Mouse (Mus musculus) megakaryocyte progenitor cell, adult 5-6 weeks (primary cell): ENCODE data around the gene Ifrd1. TPM values are rescaled to one million over a fixed set of nuclear protein-coding genes. Genes with fewer than 3 reads are reported as not detected.

Experiments used
- ATAC-seq: replicated peaks from 2 replicates; pipeline ENCODE4 v1.8.0; 2016; ENCODE audit warnings: mild to moderate bottlenecking, moderate TSS enrichment, inconsistent platforms; ENCODE audit not compliant: poor library complexity
- total RNA-seq, 2 experiments: library from RNA; stranded (forward) in 1 of 2; stranded (reverse) in 1 of 2; fragments of 157-497, 149-512 nt in 1 of 2; fragments of 200-1000 nt in 1 of 2; gene quantifications; 2 replicates each; pipeline versions ENCODE4 v1.2.3 to v1.2.4; 2015 to 2017

The Ifrd1 gene
- total RNA-seq, 2 experiments from 2014 or later = 111 to 145 TPM

DNA sequence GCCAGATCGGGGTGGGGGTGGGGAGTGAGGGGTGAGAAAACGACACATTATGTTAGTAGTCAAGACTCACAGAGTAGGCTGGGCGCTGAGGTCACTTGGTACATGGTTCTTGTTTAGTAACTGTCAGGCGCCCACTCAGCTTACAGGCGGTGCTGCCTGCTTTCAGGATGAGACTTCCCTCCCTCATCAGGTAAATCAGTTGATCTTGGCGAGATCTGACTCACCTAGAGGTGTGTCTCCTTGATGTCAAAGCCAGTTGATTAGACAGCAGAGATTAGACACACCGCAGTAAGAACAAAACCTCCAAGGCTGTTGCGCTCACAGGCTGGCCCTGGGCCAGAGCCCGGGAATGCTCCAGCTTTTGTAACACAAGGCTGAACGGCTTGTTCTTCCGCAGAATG is 4.5 kb downstream of the Ifrd1 start:
- ATAC-seq = no peak

DNA sequence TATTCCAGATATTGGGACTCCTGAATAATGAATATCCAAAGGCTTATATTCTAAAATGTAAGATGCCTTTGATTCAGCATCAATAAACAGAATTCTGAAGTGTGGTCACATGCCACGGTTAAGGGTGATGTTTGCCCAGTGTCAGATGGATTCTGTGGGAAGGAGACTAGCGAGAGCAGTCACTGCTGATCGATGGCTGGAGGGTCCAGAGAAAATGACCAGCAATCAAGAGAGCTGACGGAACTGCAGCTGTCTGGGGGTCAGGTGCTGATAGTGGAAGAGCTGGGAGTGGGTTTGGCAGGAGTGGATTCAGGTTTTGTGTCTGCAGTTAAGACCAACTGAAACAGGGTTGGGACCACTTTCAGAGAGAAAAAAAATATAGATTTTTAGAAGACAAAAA is 5.1 kb downstream of the Ifrd1 start:
- ATAC-seq = no peak

DNA sequence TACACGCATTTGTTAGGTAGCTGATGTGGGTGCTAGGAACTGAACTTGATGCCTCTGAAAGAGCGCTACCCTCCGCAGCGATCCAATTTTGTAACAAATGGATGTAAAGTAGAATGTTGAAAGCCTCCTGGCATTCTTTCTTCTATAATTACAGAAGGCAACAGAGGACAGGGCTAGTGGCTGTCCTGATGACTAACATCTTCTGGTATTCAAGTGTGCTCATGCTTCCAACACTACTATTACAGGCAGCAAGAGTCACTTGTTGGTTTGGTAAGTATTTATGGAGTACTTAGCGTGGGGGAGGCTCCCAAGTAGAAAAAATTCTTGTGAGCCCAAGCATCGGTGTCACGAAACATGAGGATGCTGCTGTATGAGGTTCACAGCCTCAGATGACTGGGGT is 9.1 kb downstream of the Ifrd1 start:
- ATAC-seq = no peak

DNA sequence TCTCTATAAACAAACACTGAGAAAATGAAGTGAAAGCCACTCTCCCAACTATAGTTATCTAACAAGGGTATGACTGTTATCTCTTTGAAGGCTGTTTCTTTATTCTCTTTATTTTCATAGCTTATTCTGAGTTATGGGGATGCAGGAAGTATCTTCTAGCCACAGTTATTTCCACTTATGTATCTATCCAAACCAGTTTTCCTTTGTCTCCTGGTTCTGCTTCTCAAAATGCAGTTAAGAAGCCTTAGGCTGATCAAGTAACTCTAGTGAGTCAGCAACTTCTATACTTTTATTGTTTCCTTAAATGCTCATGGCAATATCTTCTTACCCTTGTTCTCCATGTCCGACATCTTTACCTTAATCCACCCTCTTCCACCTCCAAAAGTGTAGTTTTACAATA is 16.1 kb downstream of the Ifrd1 start:
- no peak for ATAC-seq

DNA sequence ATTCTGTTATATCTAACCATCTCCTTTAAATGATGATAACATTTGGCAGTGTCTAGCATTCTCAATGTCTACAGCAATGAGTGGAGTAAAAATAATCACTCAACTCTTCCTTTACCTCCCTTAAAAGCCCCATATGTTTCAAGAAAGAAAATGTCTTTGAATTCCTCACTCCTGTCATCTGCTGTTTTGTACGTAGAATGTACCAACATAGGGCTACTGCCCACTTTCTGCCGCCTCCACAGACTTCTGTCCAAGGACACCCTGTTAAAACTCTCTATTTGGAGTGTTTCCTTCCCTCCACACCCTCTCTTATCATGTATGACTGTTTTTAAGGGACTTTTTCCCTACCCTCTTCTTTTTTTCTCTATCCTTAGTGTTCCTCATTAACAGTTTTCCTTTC is 16.7 kb downstream of the Ifrd1 start:
- no peak for ATAC-seq

DNA sequence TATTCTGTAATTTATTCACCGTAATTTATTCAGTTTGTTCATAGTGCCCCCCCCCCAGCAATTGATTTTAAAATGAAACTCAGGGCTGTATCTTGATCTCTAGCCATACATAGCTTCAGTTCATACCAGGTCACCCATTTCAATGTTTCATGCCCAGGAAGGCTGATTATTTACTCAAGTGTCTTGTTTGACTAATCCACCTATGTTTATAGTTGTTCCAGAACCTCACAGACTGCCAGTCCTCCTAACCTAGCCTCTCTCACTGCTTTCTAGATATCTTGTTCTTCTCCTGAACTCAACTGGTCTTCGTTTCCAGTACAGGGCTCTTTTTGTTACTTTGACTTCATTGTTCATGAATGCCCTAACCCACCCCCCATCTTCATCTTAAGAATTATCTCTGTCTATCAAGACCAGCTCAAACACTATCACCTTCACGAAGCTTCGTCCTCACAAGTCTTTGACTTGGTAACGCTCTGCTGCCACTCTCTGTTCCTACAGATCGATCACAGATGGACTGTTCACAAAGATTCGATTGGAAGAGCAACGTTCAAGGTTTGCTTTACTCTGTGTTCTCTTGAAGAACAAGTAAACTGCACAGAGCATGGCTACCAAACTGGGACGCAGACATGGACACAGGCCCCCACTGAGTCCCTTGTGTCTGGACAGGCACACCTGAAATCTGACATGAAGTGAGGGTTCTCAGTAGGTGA is 24.0 kb downstream of the Ifrd1 start:
- ATAC-seq = no peak

DNA sequence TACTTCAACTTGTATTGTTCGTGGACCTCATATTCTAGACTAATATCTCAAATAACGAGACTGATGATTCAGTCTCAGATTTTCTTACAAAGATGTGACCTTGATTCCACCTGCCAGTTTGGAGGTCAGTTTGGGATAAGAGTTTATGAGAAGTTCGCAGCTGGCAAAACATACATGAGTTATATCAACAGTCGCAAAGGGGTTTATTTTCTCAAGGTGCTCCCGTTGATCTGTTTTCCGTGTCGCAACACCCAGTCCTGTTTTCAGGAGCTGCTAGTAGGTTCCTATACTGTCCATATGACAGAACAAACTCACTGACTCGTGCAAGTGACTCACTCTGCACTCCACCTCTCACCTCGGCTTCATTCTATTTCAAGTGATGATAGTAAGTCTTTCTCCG is 24.6 kb downstream of the Ifrd1 start:
- no peak for ATAC-seq

DNA sequence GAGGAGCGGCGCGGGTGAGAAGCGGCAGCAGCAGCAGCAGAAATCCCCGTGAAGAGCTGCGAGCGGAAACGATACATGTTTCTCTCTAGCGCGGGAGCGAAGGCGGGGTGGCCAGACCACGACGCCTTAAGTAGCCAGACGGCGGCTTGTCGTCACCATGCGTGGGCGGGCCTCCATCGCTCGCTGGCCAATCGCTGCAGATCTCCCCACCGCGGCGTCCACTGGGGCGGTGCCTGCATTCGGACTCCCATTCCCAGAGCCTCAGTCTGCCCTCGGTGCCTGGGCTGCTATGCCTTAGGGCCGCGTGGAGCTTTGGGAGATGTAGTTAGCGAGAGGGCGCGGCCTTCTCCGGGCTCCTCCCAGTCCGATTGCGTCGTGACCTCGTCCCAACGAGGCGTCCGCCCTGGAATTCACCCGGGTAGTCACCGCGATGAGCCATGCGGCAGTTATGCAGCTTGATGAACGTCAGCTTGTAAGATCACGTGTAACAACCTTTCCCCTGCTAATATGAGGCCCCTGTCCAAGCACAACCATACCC is 25.2 kb downstream of the Ifrd1 start:
- peak; percentile 81 for ATAC-seq

DNA sequence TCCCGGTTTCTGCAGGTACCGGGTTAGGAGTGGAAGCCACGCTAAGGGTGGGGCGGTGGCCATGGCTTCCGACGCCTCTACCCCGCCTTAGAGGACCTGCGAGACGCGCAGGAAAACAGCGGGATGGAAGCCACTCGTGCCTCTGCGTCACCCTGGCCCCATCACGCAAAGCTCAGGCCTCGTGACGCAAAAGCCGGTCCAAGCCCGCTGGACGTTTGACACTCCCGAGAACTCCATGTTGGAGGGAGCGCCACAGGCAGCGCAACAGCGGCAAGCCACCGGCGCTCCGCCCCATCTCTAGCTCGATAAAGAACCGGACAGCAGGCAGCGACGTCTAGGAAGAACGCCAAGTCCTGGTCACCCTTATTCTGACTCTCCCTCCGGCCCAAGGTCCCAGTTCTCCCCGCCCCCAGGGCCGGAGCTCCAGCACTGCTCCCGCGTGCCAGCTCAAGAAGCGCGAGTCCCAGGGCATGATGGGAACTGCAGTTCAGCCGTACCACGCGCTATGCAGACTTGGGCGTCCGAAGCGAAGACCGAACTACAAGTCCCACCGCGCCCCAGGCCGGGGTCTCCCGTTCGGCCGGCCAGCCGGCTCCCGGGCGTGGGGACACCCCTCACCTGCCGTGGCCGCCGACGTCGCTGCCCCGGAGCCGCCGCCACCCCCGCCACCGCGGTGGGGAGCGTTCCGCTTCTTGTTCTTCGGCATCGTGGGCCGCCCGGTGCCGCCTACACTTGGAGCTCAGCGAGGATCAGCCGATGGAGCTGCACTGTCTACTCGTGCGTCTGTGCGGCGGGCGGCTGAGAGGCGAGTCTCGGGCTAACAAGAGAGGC is 25.8 kb downstream of the Ifrd1 start:
- ATAC-seq = peak; percentile 58

DNA sequence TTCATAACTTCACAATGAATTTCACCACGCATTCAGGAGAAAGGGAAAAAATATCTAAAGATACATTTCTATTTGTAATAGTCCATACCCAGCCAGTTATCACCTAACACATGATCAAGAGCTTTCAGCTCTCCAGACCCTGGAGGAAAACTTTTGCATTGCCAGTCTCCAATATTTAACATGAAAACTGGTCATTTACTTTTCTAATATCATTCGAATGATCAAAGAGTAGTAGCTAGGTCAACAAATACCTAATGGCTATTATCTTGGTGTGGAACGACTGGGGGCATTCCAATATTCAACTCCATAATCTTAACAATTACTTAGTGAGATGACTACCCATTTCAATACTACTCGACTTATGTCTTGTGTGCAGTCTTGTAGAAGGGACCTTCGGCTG is 26.7 kb downstream of the Ifrd1 start:
- no peak for ATAC-seq

DNA sequence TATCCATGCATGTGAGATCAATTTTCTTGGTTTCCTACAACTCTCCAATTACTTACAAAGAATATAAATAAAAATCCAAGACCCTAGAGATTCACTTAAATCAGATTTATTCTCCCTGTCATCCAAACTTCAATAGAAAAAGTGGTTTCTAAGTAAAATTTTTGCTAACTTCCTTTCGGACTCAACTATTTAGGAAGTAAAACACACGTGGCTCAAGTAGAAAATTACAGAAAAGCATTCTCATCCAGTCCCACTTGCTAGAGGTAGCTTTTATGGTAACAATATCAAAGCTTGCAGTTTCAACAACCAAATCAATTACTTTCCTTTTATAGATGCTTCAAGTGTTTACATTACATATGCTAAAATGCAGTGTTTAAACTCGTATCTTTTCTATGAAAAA is 27.4 kb downstream of the Ifrd1 start:
- no peak for ATAC-seq

DNA sequence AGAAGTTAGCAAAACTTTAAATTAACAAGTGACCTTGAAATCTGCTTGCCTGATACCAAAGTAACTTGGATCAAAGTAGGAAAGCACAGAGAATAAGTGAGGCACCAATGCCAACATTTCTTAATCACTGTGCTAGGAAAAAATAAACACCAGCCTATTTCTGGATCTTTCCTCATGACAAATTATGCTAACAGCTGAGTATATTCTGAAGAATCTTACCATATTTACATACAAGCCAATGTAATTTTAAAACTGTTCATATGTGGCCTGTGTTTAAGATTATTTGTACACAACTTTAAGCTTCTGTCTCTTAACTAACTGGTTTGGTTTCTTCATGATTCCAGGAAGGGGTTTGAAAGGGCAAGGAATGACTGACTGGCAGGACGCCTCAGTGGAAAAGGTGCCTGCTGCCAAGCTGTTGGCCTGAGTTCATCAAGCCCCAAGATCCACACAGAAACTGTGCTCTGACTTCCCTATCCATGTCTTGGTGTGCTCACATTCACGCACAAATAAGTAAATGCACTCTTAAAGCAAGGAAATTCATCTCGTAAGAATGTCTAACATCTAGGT is 28.2 kb downstream of the Ifrd1 start:
- no peak for ATAC-seq

DNA sequence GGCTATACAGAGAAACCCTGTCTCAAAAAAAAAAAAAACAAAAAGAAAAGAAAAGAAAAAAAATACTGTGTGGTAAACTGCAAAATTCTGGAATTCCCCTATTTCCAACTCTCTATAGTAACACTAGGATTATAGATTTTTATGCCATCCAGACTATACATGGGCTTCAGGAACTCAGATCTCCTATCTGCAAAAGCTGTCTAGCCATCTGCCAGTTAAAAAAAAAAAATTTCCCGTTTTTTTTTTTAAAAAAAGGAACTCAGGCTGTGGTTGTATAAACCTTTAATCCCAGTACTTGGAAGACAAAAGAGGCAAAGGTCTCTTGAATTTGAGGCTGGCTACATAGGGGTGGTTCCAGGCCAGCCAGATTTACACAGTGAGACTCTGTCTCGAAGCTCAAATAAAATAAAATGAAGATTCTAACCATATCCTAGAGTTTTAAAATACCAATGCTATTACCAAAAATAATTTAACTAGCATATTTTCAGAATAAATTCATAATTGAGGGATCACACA is 29.8 kb downstream of the Ifrd1 start:
- ATAC-seq = no peak

DNA sequence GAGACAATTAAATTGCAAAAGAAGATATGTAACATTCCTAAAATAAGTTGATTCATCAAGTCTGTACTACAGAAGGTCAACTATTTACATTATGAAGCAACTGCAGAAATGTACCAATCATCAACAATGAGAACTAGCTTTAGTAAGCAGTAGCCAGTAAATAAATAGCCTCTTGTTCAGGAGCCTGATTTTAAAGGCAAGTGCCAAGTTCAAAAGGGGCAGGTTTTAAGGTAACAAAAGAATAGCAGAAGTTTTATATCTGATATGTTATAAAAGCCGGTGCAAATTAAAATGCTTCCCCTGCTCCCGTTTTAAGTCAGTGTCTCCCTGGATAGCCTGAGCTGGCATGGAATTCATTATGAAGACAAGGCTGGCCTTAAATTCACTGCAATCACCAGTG is 30.5 kb downstream of the Ifrd1 start:
- no peak for ATAC-seq

DNA sequence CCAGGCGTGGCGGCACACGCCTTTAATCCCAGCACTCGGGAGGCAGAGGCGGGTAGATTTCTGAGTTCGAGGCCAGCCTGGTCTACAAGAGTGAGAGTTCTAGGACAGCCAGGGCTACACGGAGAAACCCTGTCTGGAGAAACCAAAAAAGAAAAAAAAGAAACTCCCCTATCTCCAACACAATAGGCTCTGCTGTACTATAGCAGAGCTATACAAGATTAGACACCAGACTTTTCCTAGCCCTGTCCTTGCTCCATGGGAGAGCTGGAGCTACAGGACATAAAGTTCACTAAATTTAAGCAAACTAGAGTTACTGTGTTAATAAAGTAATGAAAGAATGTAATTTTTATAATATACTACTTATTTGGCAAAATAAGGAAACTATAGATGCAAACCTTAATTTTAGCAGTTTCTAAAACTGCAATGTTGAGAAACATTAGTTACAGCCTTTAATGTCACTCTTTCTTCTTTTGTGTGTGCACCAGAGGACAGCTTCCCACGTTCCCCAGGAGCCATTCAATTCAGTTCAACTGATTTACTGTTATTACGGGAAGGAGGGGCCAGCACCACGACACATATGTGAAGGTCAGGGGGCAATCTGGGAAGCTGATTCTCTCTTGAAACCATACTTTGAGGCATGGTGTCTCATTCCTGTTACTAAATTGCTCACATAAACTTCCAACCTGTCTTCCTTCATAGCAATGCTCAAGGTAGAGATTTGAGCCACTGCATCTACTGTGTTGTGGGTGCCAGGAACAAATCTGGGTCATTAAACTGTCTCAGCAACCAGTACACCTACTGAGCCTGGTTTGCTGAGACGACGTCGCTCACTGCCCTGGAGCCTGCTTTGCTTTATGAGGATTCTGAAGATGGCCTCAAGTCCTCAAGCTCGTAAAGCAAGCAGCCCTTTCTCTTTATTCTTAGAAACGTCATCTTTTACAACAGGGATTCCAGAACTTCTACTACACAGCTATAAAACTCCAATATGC is 33.1 kb downstream of the Ifrd1 start:
- no peak for ATAC-seq

DNA sequence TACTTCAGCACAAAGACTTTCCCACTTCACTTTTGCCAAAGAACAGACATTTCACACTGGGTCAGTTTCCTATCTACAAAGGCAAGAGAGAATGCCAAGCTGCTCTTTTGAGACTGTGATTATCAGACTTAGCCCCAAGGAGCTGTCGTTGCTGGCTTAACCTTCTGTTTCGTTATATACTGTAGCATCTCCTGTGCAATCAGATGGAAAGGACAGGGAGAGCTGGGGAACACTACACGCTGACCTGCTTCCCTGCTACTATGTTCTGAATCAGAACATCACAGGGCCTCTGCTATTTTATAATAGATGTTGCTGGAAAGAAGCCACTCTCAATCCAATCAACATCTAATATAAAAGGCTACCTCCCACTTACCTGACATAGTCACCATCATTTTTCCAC is 39.3 kb downstream of the Ifrd1 start:
- ATAC-seq = no peak

DNA sequence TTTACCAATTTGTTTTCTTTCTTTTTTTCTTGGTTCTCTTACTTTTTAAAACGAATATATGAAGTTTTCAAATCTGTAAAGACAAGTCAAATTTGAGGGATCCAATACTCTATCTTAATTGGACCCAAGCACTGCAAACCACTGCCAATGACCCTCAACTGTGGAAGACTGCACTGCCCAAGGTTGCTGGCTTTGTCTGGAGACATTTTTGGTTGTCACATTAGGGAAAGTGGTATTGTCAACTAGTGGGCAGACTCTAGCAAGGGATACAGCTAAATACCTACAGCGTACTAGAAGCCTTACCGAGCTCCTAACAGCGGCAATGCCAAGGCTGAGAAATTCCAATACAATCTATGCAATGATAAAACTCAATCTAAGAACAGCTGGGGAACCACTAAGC is 40.4 kb downstream of the Ifrd1 start:
- no peak for ATAC-seq

DNA sequence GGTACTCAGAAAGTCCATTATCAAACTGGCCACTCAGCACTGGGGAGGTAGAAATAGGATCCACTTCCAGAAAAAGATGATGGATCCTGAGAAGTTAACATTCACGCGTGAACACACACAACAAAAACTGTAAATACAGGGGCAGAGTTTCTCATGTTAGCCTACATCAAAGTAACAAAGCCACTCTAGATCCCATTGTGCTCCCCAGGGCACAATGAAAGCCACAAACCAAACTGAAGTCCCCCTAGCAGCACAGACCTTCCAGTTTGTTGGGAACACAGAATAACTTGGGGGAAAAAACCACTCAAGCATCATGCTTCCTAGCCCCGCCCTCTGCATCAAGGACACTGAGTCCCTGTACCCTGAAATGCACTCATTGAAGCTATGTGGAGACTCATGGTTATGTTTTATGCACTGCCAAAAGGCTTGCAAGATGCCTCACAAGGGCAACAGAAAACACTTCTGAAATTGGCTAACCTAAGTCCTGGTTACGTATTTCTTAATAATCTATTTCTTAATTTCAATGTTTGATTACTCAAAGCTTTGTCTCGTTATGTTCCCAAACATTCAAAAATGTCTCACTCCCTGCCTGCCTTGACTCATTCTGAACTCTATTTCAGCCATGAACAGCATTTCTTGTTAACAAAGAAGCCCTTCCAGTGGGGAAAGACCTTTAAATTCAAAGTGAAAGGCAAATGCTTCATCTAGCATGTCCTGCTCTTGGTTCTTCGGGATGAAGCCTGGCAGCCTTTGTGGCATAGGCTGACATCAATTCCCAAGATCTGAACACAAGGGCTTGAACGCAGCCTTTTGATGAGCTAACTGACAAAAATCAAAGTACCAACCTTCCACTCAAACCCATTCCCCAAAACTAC is 45.9 kb downstream of the Ifrd1 start:
- ATAC-seq = no peak

DNA sequence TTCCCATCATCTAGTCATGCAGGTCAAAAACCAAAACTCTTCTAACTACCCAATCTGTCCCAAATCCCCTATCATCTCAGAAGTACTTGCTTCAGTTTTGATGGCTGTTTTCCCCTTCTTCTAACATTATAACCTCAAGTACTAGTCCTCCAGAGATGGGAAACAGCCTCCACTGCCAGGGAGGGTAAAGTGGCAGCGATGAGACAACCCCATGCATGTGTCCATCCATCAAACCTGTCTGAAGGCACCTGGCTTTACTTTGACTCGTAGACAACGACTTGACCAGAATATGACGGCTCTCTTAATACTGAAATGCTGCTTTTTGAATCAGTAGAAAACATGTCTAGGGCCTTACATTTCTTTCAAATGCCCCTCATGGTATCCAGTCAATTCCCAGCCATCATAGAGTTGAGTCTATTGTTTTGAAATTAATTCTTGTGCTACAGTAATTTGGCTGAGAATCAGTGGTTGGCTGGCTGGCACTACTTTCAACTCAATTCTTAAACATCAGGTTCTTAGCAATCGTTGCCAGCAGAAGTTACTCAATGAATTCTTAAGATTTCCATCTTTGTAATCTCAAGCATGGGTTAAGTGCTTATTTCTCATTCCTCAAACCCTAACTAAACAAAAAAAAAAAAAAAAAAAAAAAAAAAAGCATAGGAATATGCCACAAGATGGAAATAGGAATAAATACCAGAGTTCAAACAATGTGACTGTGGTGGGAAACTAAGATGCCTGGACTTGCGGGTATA is 47.6 kb downstream of the Ifrd1 start:
- ATAC-seq = no peak
